Mouse (Mus musculus) cerebellum, adult 2 months (tissue): ENCODE data around the gene Arhgap45.

Experiments used
- CTCF ChIP-seq: fragments of 200-500 bp; IDR thresholded peaks from 2 replicates; pipeline ENCODE4 v1.5.1; 2011; ENCODE audit warnings: low read depth, mild to moderate bottlenecking, control low read depth, low read length, moderate library complexity, borderline replicate concordance; ENCODE audit not compliant: insufficient read depth
- POLR2A ChIP-seq: fragments of 200-500 bp; IDR thresholded peaks from 2 replicates; pipeline ENCODE4 v1.6.1; 2011; ENCODE audit warnings: low read length, control low read depth, borderline replicate concordance; ENCODE audit not compliant: insufficient read depth

GRCm38 (mm10) chr10:80030736-80031135 is 14.3 kb downstream of the Arhgap45 start:
- TF ChIP-seq CTCF (no peak), POLR2A (no peak)
